43 mouse cellular contexts compared by ENCODE assay signal in the genomic region with DNA sequence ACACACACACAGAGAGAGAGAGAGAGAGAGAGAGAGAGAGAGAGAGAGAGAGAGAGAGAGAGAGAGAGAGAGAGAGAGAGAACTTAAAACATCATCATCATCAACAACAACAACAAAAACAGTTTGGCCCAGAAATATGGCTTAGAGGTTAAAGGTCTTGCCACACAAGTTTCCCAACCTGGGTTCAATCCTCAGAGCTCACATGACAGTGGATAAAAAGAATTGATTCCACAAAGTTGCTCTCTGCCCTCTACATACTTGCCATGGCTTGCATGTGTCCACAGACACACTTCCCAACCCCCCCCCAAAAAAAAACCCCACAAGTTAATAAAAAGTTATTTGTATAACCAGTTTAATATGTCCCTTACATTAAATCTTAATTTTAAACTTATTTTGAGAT. TPM values are rescaled to one million over a fixed set of nuclear protein-coding genes. Genes with fewer than 3 reads are reported as not detected.
"Had no signal": no experiment of that assay in that cellular context is flagged by ENCODE, and none has a peak within 500 bp of the region (broad histone marks: within the 10 kb centered on the region; RNA-seq: fewer than 3 reads in every experiment).

No protein-coding gene starts in this region.

- H3K9me3 ChIP-seq: heart, embryonic 12.5 days; heart, embryonic 13.5 days; heart, embryonic 15.5 days; hindbrain, embryonic 10.5 days; hindbrain, embryonic 12.5 days; hindbrain, embryonic 13.5 days; hindbrain, embryonic 15.5 days; intestine, embryonic 15.5 days; kidney, embryonic 15.5 days had no signal

- H3K27me3 ChIP-seq: hindbrain, embryonic 12.5 days; hindbrain, embryonic 13.5 days; hindbrain, embryonic 15.5 days; intestine, embryonic 15.5 days; kidney, embryonic 15.5 days had no signal

- ATAC-seq: hindbrain, embryonic 16.5 days; hindbrain, postnatal 0 days; intestine, postnatal 0 days had no signal

- H3K4me1 ChIP-seq: hindbrain, embryonic 15.5 days had no signal

- H3K4me2 ChIP-seq: hindbrain, embryonic 12.5 days; hindbrain, embryonic 13.5 days; hindbrain, embryonic 15.5 days; kidney, embryonic 15.5 days had no signal

- H3K4me3 ChIP-seq: heart, adult 2 months; heart, embryonic 12.5 days; heart, embryonic 13.5 days; heart, embryonic 15.5 days; hindbrain, embryonic 10.5 days; hindbrain, embryonic 12.5 days; hindbrain, embryonic 13.5 days; hindbrain, embryonic 15.5 days; intestine, embryonic 15.5 days; kidney, embryonic 15.5 days; layer of hippocampus, adult 2 months had no signal

- H3K9ac ChIP-seq: heart, embryonic 12.5 days; heart, embryonic 13.5 days; heart, embryonic 15.5 days; hindbrain, embryonic 12.5 days; hindbrain, embryonic 13.5 days; hindbrain, embryonic 14.5 days; hindbrain, embryonic 15.5 days; intestine, embryonic 15.5 days; kidney, embryonic 15.5 days had no signal

- H3K36me3 ChIP-seq: heart, embryonic 12.5 days; heart, embryonic 13.5 days; heart, embryonic 15.5 days; hindbrain, embryonic 10.5 days; hindbrain, embryonic 12.5 days; hindbrain, embryonic 13.5 days; hindbrain, embryonic 15.5 days; intestine, embryonic 15.5 days; kidney, embryonic 15.5 days had no signal

- DNase-seq: heart, adult 2 months; heart, postnatal 10 days; heart, postnatal 14 days; heart, postnatal 36 days; heart, postnatal 4 days; kidney, adult 18-20 months; kidney, adult 2 months; kidney, postnatal 10 days; kidney, postnatal 14 days; kidney, postnatal 25 days; kidney, postnatal 36 days; kidney, postnatal 4 days; layer of hippocampus, adult 9-11 months; layer of hippocampus, postnatal 36 days had no signal

- H3K27ac ChIP-seq: heart, adult 2 months; hindbrain, embryonic 10.5 days; hindbrain, embryonic 12.5 days; hindbrain, embryonic 13.5 days; hindbrain, embryonic 14.5 days; hindbrain, embryonic 15.5 days; hindbrain, postnatal 0 days; intestine, embryonic 15.5 days; layer of hippocampus, adult 2 months had no signal

RNA-seq across cellular contexts. Expression of a gene that starts 48.2 kb away (rescaled TPM):
- total RNA-seq: heart, adult 2 months; heart, postnatal 10 days; heart, postnatal 14 days; heart, postnatal 25 days; heart, postnatal 36 days; heart, postnatal 4 days; hindbrain, postnatal 0 days; layer of hippocampus, adult 18-20 months; layer of hippocampus, adult 2 months; layer of hippocampus, adult 8-10 months; layer of hippocampus, postnatal 10 days; layer of hippocampus, postnatal 14 days; layer of hippocampus, postnatal 25 days; layer of hippocampus, postnatal 36 days had no signal
- polyA plus RNA-seq: heart, adult 2 months; heart, embryonic 11.5 days; heart, embryonic 12.5 days; heart, embryonic 13.5 days; heart, embryonic 14.5 days; heart, embryonic 15.5 days; heart, postnatal 0 days; hindbrain, embryonic 11.5 days; hindbrain, embryonic 14.5 days; hindbrain, embryonic 15.5 days; hindbrain, postnatal 0 days; inflammation-experienced regulatory T-cells, adult 6 months; intestine, embryonic 14.5 days; intestine, embryonic 15.5 days; intestine, embryonic 16.5 days; intestine, postnatal 0 days; kidney, adult 2 months; kidney, embryonic 14.5 days; kidney, embryonic 15.5 days; kidney, embryonic 16.5 days had no signal
